Mouse (Mus musculus): ENCODE results near the gene B9d2. TPM values are rescaled to one million over a fixed set of nuclear protein-coding genes. Genes with fewer than 3 reads are reported as not detected.

Gene B9d2
- polyA plus RNA-seq, 1 experiment from 2014 or later: 30.3 TPM

- Histone ChIP-seq H3K27me3 (ENCODE audit: control insufficient read depth, insufficient read depth, low read length) (no peaks in the 10 kb centered on the region), H3K4me3 (ENCODE audit: low read length) (no peak overlapping the region), H3K4me2 (ENCODE audit: low read depth, low read length) (no peak overlapping the region), H3K36me3 (ENCODE audit: control insufficient read depth, insufficient read depth) (peaks cover 83% of the 10 kb centered on the region), H3K4me1 (ENCODE audit: control insufficient read depth, insufficient read depth, low read length) (no peaks in the 10 kb centered on the region), H3K9me3 (replicated peaks; ENCODE audit: control insufficient read depth, low read length) (no peaks in the 10 kb centered on the region), H3K27ac (ENCODE audit: low read length) (no peak overlapping the region), H3K9ac (ENCODE audit: low read length) (no peak overlapping the region)
- WGBS: 94% methylated on average over 5 of the region's 5 CpGs
- ATAC-seq (replicated peaks; ENCODE audit: extremely low read depth, insufficient read depth, low FRiP score): no peak
Observed at GRCm38 (mm10) chr7:25727800-25728199, 47.2 kb downstream of the B9d2 start.

- Histone ChIP-seq H3K4me2 (ENCODE audit: low read depth, low read length) (no peak overlapping the region), H3K4me1 (ENCODE audit: control insufficient read depth, insufficient read depth, low read length) (no peaks in the 10 kb centered on the region), H3K4me3 (ENCODE audit: low read length) (no peak overlapping the region), H3K9ac (ENCODE audit: low read length) (no peak overlapping the region), H3K27me3 (ENCODE audit: control insufficient read depth, insufficient read depth, low read length) (no peaks in the 10 kb centered on the region), H3K9me3 (replicated peaks; ENCODE audit: control insufficient read depth, low read length) (no peaks in the 10 kb centered on the region), H3K27ac (ENCODE audit: low read length) (no peak overlapping the region), H3K36me3 (ENCODE audit: control insufficient read depth, insufficient read depth) (peaks cover 79% of the 10 kb centered on the region)
- WGBS: 34% methylated on average over 2 of the region's 2 CpGs
- ATAC-seq (replicated peaks; ENCODE audit: extremely low read depth, insufficient read depth, low FRiP score): peak; percentile 55
Observed at GRCm38 (mm10) chr7:25729396-25729795, 48.8 kb downstream of the B9d2 start.

GRCm38 (mm10) chr7:25729862-25730261 is 49.3 kb downstream of the B9d2 start:
- no peak overlapping the region for H3K9ac ChIP-seq (ENCODE audit: low read length)
- H3K9me3 ChIP-seq (replicated peaks; ENCODE audit: control insufficient read depth, low read length): no peaks in the 10 kb centered on the region
- no peak overlapping the region for H3K4me2 ChIP-seq (ENCODE audit: low read depth, low read length)
- H3K4me1 ChIP-seq (ENCODE audit: control insufficient read depth, insufficient read depth, low read length): no peaks in the 10 kb centered on the region
- no peaks in the 10 kb centered on the region for H3K27me3 ChIP-seq (ENCODE audit: control insufficient read depth, insufficient read depth, low read length)
- 86% methylated on average over 2 of the region's 2 CpGs for WGBS
- no peak for ATAC-seq (replicated peaks; ENCODE audit: extremely low read depth, insufficient read depth, low FRiP score)
- peaks cover 79% of the 10 kb centered on the region for H3K36me3 ChIP-seq (ENCODE audit: control insufficient read depth, insufficient read depth)
- no peak overlapping the region for H3K4me3 ChIP-seq (ENCODE audit: low read length)
- H3K27ac ChIP-seq (ENCODE audit: low read length): no peak overlapping the region

- peaks cover 72% of the 10 kb centered on the region for H3K36me3 ChIP-seq (ENCODE audit: control insufficient read depth, insufficient read depth)
- no peak overlapping the region for H3K9ac ChIP-seq (ENCODE audit: low read length)
- no peaks in the 10 kb centered on the region for H3K4me1 ChIP-seq (ENCODE audit: control insufficient read depth, insufficient read depth, low read length)
- H3K27me3 ChIP-seq (ENCODE audit: control insufficient read depth, insufficient read depth, low read length): no peaks in the 10 kb centered on the region
- H3K4me3 ChIP-seq (ENCODE audit: low read length): no peak overlapping the region
- H3K9me3 ChIP-seq (replicated peaks; ENCODE audit: control insufficient read depth, low read length): no peaks in the 10 kb centered on the region
- no peak for ATAC-seq (replicated peaks; ENCODE audit: extremely low read depth, insufficient read depth, low FRiP score)
- H3K4me2 ChIP-seq (ENCODE audit: low read depth, low read length): no peak overlapping the region
- WGBS: 73% methylated on average over 8 of the region's 8 CpGs
- 0 out of 2 replicates have a peak overlapping the region, but pooled peaks have one; percentile 1 for H3K27ac ChIP-seq (ENCODE audit: low read length)
Observed at GRCm38 (mm10) chr7:25731294-25732055, 50.9 kb downstream of the B9d2 start.

GRCm38 (mm10) chr7:25734991-25735390 is 54.4 kb downstream of the B9d2 start:
- H3K9ac ChIP-seq (ENCODE audit: low read length): no peak overlapping the region
- H3K4me2 ChIP-seq (ENCODE audit: low read depth, low read length): no peak overlapping the region
- H3K9me3 ChIP-seq (replicated peaks; ENCODE audit: control insufficient read depth, low read length): no peaks in the 10 kb centered on the region
- no peak overlapping the region for H3K4me3 ChIP-seq (ENCODE audit: low read length)
- no peak for ATAC-seq (replicated peaks; ENCODE audit: extremely low read depth, insufficient read depth, low FRiP score)
- H3K27ac ChIP-seq (ENCODE audit: low read length): no peak overlapping the region
- no peaks in the 10 kb centered on the region for H3K4me1 ChIP-seq (ENCODE audit: control insufficient read depth, insufficient read depth, low read length)
- peaks cover 77% of the 10 kb centered on the region for H3K36me3 ChIP-seq (ENCODE audit: control insufficient read depth, insufficient read depth)
- H3K27me3 ChIP-seq (ENCODE audit: control insufficient read depth, insufficient read depth, low read length): no peaks in the 10 kb centered on the region
- 37% methylated on average over 4 of the region's 4 CpGs for WGBS

Other genes with a start within 250 kb of the B9d2 start
- 3.8 and 4.8 TPM in 2 replicates for gene Ceacam1, start 203.2 kb upstream of the B9d2 start, polyA plus RNA-seq (2015; fragmentation: Nextera tagmentation; extraction: Ambion mirVana)
- not detected in 2 replicates for gene Ceacam2, start 140.9 kb upstream of the B9d2 start, polyA plus RNA-seq (2015; fragmentation: Nextera tagmentation; extraction: Ambion mirVana)
- gene Erich4, start 64.9 kb upstream of the B9d2 start, polyA plus RNA-seq (2015; fragmentation: Nextera tagmentation; extraction: Ambion mirVana): 0.21 TPM in 1 of 2 replicates, not detected in the other
- gene Dmac2, start 61.4 kb upstream of the B9d2 start, polyA plus RNA-seq (2015; fragmentation: Nextera tagmentation; extraction: Ambion mirVana): 58.6 and 63.6 TPM in 2 replicates
- 9.0 and 9.1 TPM in 2 replicates for gene B3gnt8, start 54.1 kb upstream of the B9d2 start, polyA plus RNA-seq (2015; fragmentation: Nextera tagmentation; extraction: Ambion mirVana)
- 72.1 and 74.4 TPM in 2 replicates for gene Bckdha, start 21.8 kb upstream of the B9d2 start, polyA plus RNA-seq (2015; fragmentation: Nextera tagmentation; extraction: Ambion mirVana)
- gene Exosc5, start 21.6 kb upstream of the B9d2 start, polyA plus RNA-seq (2015; fragmentation: Nextera tagmentation; extraction: Ambion mirVana): 42.5 and 44.6 TPM in 2 replicates
- 2.1 and 2.2 TPM in 2 replicates for gene Tmem91, start 5.6 kb upstream of the B9d2 start, polyA plus RNA-seq (2015; fragmentation: Nextera tagmentation; extraction: Ambion mirVana)
- gene Tgfb1, start 6.2 kb downstream of the B9d2 start, polyA plus RNA-seq (2015; fragmentation: Nextera tagmentation; extraction: Ambion mirVana): 3.6 and 3.8 TPM in 2 replicates
- 19.9 and 23.0 TPM in 2 replicates for gene Ccdc97, start 38.3 kb downstream of the B9d2 start, polyA plus RNA-seq (2015; fragmentation: Nextera tagmentation; extraction: Ambion mirVana)
- 32.3 and 34.4 TPM in 2 replicates for gene Hnrnpul1, start 74.0 kb downstream of the B9d2 start, polyA plus RNA-seq (2015; fragmentation: Nextera tagmentation; extraction: Ambion mirVana)
- gene Axl, start 107.9 kb downstream of the B9d2 start, polyA plus RNA-seq (2015; fragmentation: Nextera tagmentation; extraction: Ambion mirVana): 44.5 and 45.1 TPM in 2 replicates
- gene Cyp2s1, start 136.1 kb downstream of the B9d2 start, polyA plus RNA-seq (2015; fragmentation: Nextera tagmentation; extraction: Ambion mirVana): 5.4 and 5.8 TPM in 2 replicates
- gene Cyp2b10, start 216.8 kb downstream of the B9d2 start, polyA plus RNA-seq (2015; fragmentation: Nextera tagmentation; extraction: Ambion mirVana): 0.12 TPM in 1 of 2 replicates, not detected in the other